Mouse (Mus musculus) lung, embryonic 14.5 days (tissue): ENCODE results near the gene Ccr1. TPM values are rescaled to one million over a fixed set of nuclear protein-coding genes. Genes with fewer than 3 reads are reported as not detected.
A peak's percentile ranks its signal among the peaks of the same experiment; 100 is the strongest.
"Not testable (repeated sequence)": the region's sequence is repeated elsewhere in the genome, so short reads cannot be mapped to it uniquely, and the experiment has no call there.

Experiments used
- ATAC-seq: fragments of 200-750 bp; cut with Nextera tagmentation; 2 replicates; pipeline ENCODE4 v1.8.0; 2017; ENCODE audit warnings: mild to moderate bottlenecking, moderate TSS enrichment, moderate library complexity; ENCODE audit not compliant: insufficient read depth
- DNase-seq: peaks from one replicate; pipeline ENCODE4 v3.0.0-alpha.2; 2015
- H3K27ac ChIP-seq: fragments of 300-500 bp; sonication (generic); 2 replicates; pipeline ENCODE4 v1.5.1; 2014; ENCODE audit warnings: low read depth, mild to moderate bottlenecking, moderate library complexity
- H3K27me3 ChIP-seq: fragments of 300-500 bp; sonication (generic); 2 replicates; pipeline ENCODE4 v1.6.1; 2014; ENCODE audit warnings: low read length, control low read depth; ENCODE audit not compliant: insufficient read depth
- H3K36me3 ChIP-seq: fragments of 300-500 bp; sonication (generic); 2 replicates; pipeline ENCODE4 v1.6.1; 2014; ENCODE audit warnings: control low read depth; ENCODE audit not compliant: insufficient read depth
- H3K4me1 ChIP-seq: fragments of 300-500 bp; sonication (generic); 2 replicates; pipeline ENCODE4 v1.6.1; 2014; ENCODE audit warnings: antibody characterized with exemption, control low read depth; ENCODE audit not compliant: insufficient read depth
- H3K4me2 ChIP-seq: fragments of 300-500 bp; sonication (generic); 2 replicates; pipeline ENCODE4 v1.6.1; 2014; ENCODE audit warnings: mild to moderate bottlenecking
- H3K4me3 ChIP-seq: fragments of 300-500 bp; sonication (generic); 2 replicates; pipeline ENCODE4 v1.5.1; 2014; ENCODE audit warnings: low read depth, low read length
- H3K9ac ChIP-seq: fragments of 300-500 bp; sonication (generic); 2 replicates; pipeline ENCODE4 v1.6.1; 2014
- H3K9me3 ChIP-seq: fragments of 300-500 bp; sonication (generic); 2 replicates; pipeline ENCODE4 v1.6.1; 2016; ENCODE audit warnings: low read depth, low read length, control low read depth
- CTCF ChIP-seq: IDR thresholded peaks from 2 replicates; pipeline ENCODE4 v1.5.1; 2016; ENCODE audit warnings: antibody characterized with exemption, low read depth
- WGBS: fragments of 180-500 bp; shearing (Covaris S2); extraction: QIAGEN DNeasy Blood & Tissue Kit; methylation state at CpG from one replicate; pipeline ENCODE4 v1.1.7; 2014; 5-methylcytosine and 5-hydroxymethylcytosine counted together
- polyA plus RNA-seq: library from polyadenylated mRNA; unstranded; fragments of >200 nt; fragmentation: Nextera tagmentation; extraction: Ambion mirVana; gene quantifications from 2 replicates; pipeline ENCODE4 v1.2.1, GENCODE M21; 2014

Gene Ccr1
- polyA plus RNA-seq, 1 experiment from 2014 or later = 4.0 TPM

DNA sequence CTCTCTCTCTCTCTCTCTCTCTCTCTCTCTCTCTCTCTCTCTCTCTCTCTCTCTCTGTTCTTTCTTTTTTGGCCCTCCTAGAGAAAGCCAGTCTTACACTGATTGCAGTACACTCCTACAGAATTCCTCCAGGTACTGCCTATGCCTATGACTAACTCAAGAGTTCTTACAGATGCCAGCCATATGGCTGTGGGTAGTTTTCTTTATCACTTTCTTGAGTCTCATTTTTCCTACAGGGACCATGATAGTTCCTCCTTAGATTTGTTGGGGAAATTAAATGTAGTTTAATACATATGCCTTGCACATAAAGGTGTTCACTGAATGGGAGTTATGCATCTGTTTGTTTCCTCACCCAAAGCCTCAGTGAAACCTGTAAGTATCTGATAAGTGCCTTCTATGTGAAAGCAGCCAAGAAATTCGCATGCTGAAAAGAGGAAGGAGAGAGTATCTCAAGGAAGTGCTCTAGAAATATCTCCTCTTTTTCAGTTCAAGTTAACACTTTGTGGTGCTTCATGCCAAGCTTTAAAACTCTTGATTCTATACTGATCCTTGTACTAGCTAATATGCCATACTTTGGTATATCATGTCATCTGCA lies 22.9 kb upstream of the Ccr1 start:
- no peak for TF ChIP-seq CTCF
- H3K36me3 ChIP-seq = no peaks in the 10 kb centered on the region
- H3K4me1 ChIP-seq = no peaks in the 10 kb centered on the region
- no peaks in the 10 kb centered on the region for H3K27me3 ChIP-seq
- no peak overlapping the region for H3K9ac ChIP-seq
- no peak overlapping the region for H3K4me2 ChIP-seq
- WGBS = 35% methylated on average over 1 of the region's 1 CpGs
- H3K9me3 ChIP-seq = no peaks in the 10 kb centered on the region
- no peak for ATAC-seq
- H3K4me3 ChIP-seq = no peak overlapping the region
- H3K27ac ChIP-seq = no peak overlapping the region
- no peak for DNase-seq

DNA sequence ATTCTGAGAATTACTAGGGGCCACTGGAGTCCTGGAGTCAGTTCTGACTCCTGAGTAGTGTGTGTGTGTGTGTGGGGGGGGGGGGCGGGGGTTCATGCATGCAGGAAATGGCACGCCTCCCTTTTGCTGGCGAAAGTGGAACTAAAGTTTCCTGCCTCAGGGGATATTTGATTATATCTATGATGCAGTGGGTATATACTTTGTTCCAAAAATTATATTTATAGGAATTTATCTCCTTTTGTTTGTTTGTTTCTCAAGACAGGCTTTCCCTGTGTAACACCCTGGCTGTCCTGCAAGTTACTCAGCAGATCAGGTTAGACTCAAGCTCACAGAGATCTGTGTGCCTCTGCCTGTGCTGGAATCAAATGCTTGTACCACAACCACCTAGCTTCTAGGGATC lies 21.2 kb upstream of the Ccr1 start:
- Histone ChIP-seq H3K9me3 (no peaks in the 10 kb centered on the region), H3K27ac (no peak overlapping the region), H3K4me2 (no peak overlapping the region), H3K36me3 (no peaks in the 10 kb centered on the region), H3K4me1 (no peaks in the 10 kb centered on the region), H3K4me3 (no peak overlapping the region), H3K27me3 (no peaks in the 10 kb centered on the region), H3K9ac (no peak overlapping the region)
- DNase-seq (no peak), ATAC-seq (no peak)
- WGBS = 67% methylated on average over 3 of the region's 3 CpGs
- TF ChIP-seq CTCF = no peak

DNA sequence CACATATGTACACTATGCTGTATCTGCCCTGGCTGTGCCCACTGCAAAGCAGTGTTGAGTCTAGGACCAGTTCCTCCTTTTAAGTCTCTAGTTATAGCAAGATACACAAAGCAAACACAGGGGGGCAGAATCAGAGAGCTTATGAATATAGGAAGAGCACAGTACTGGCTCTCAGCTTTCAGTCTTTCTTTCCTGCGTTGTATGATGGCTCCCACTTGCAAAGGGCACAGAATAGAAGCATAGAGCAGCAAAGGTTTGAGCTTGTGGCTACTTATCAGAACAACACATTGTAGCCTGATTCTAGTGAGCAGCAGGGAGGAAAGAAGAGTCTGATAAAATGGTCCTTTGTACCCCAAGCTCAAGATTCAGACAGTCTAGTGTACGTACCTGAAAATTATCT lies 17.7 kb upstream of the Ccr1 start:
- H3K9ac ChIP-seq = no peak overlapping the region
- no peaks in the 10 kb centered on the region for H3K9me3 ChIP-seq
- DNase-seq (peak; percentile 52), ATAC-seq (peak; percentile 44; the same call in 1 of the 2 replicates)
- no peaks in the 10 kb centered on the region for H3K27me3 ChIP-seq
- no peak overlapping the region for H3K4me3 ChIP-seq
- H3K4me2 ChIP-seq = no peak overlapping the region
- no peaks in the 10 kb centered on the region for H3K36me3 ChIP-seq
- no peak for TF ChIP-seq CTCF
- no peaks in the 10 kb centered on the region for H3K4me1 ChIP-seq
- H3K27ac ChIP-seq = no peak overlapping the region
- 69% methylated on average over 2 of the region's 2 CpGs for WGBS

DNA sequence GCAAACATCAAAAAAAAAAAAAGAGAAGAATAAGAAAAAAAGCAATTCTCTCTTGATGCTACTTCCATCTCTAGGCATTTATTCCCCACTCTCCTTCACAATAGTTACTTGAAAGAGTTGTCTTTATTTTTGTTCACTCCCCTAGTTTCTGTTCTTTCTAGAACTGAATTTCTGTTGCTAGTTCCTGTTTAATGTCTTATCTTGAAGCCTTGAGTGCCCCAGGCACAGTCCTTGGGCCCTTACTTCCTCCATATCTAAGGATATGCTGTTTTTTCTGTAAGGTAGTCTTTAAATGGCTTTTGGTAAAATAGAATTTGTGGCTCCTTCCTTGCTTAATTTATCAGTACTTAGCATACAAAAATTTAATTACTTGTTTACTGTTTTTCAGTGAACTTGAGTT lies 16.5 kb upstream of the Ccr1 start:
- no peak for DNase-seq
- Histone ChIP-seq H3K36me3 (no peaks in the 10 kb centered on the region), H3K9ac (no peak overlapping the region), H3K4me2 (no peak overlapping the region), H3K27me3 (no peaks in the 10 kb centered on the region), H3K4me3 (no peak overlapping the region), H3K4me1 (no peaks in the 10 kb centered on the region), H3K9me3 (no peaks in the 10 kb centered on the region), H3K27ac (no peak overlapping the region)
- ATAC-seq = no peak
- no peak for TF ChIP-seq CTCF

DNA sequence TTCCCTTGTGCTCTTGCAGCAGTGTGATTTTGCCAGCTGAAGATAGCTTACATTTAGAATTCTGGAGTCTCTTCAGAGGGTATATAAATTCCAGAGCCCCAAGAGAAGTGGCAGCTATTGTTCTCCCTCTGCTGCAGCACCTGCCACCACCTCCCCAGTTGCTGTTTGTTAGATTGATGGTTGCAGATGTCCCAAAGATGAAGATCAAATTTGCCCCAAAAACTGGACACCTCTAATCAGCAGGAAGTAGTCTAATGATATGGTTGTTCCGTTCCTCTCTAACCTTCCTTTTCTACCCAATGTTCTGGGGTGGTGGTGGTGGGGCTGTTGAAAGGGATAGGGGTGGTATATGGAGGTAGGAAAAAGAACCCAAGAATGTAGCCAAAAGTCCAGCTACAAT lies 14.2 kb upstream of the Ccr1 start:
- Histone ChIP-seq H3K9me3 (no peaks in the 10 kb centered on the region), H3K9ac (no peak overlapping the region), H3K27ac (no peak overlapping the region), H3K4me1 (no peaks in the 10 kb centered on the region), H3K36me3 (no peaks in the 10 kb centered on the region), H3K27me3 (no peaks in the 10 kb centered on the region), H3K4me3 (no peak overlapping the region), H3K4me2 (no peak overlapping the region)
- 65% methylated on average over 1 of the region's 1 CpGs for WGBS
- TF ChIP-seq CTCF = no peak
- ATAC-seq (no peak), DNase-seq (no peak)

DNA sequence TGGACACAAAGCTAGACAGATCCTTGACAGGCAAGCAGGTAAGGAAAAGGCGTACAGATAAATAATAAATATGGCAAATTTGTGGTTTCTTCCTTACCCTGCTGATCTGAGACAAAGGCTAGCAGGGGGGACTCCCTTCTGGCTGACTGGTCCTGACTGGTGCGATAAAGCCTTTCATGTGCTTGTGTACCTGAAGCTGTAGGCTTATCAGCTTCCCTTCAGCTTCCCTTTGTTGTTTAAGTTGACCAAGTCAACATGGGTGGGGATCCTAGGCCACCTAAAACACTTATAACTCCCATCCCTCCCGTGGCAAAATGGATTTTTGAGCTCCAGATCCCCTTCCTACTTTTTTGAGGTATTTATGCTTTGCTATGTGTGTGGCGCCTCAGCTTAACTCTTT lies 13.4 kb upstream of the Ccr1 start:
- H3K9me3 ChIP-seq = no peaks in the 10 kb centered on the region
- no peak overlapping the region for H3K4me3 ChIP-seq
- H3K9ac ChIP-seq = no peak overlapping the region
- ATAC-seq = no peak
- H3K27me3 ChIP-seq = no peaks in the 10 kb centered on the region
- WGBS = 60% methylated on average over 4 of the region's 4 CpGs
- DNase-seq = no peak
- no peaks in the 10 kb centered on the region for H3K4me1 ChIP-seq
- no peaks in the 10 kb centered on the region for H3K36me3 ChIP-seq
- H3K27ac ChIP-seq = no peak overlapping the region
- TF ChIP-seq CTCF = no peak
- H3K4me2 ChIP-seq = no peak overlapping the region

DNA sequence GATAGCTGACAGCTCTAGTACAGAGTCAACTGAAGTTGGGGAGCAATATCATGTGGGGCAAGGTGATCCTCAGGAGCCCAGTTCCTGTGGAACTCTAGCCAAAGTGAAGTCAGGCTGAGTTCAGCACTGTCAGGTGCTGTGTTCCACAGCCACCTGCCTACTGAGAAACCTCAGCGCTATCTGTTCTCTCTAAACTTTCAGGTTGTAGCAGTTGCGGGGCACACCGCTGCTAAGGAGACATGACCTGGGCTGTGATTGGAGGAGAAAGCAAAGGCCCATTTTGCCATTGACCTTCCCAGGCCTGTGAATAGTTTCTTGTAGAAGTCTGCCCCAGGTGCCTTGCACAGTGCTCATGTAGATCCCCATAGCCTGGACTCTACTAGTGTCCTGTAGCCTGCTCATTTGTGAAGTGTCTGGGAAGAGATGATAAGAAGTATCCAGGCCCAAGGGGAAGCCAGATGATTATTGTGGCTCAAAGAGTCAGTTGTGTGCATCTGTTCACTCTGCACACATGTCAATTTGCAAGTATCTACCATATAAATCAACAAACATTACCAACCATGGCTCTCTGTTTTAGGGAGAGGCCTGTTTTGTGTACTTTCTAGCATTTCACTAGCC lies 12.5 kb upstream of the Ccr1 start:
- not testable (repeated sequence) for ATAC-seq, H3K9ac ChIP-seq, DNase-seq, H3K4me2 ChIP-seq, H3K27me3 ChIP-seq, H3K27ac ChIP-seq, H3K4me3 ChIP-seq, H3K36me3 ChIP-seq, H3K9me3 ChIP-seq, H3K4me1 ChIP-seq
- no CpG with 5 or more reads among the region's 3 CpGs for WGBS
